Mouse (Mus musculus) kidney, adult 2 months (tissue): ENCODE data around the gene Trmt1. TPM values are rescaled to one million over a fixed set of nuclear protein-coding genes. Genes with fewer than 3 reads are reported as not detected.

Experiments
- DNase-seq: peaks from one replicate; pipeline ENCODE4 v3.0.0; 2021
- H3K27ac ChIP-seq: fragments of 200-500 bp; 2 replicates; pipeline ENCODE4 v1.5.1; 2012; ENCODE audit warnings: low read depth, low read length, control low read depth, inconsistent platforms; ENCODE audit not compliant: insufficient read depth
- H3K27me3 ChIP-seq: fragments of 200-500 bp; replicated peaks from 2 replicates; pipeline ENCODE4 v1.6.1; 2012; ENCODE audit warnings: mild to moderate bottlenecking, moderate library complexity, low read length, inconsistent platforms; ENCODE audit not compliant: control insufficient read depth, insufficient read depth
- H3K36me3 ChIP-seq: fragments of 200-500 bp; 2 replicates; pipeline ENCODE4 v1.6.1; 2012; ENCODE audit warnings: mild to moderate bottlenecking, moderate library complexity, low read length, inconsistent platforms; ENCODE audit not compliant: control insufficient read depth, insufficient read depth
- H3K4me1 ChIP-seq: fragments of 200-500 bp; 2 replicates; pipeline ENCODE4 v1.6.1; 2011; ENCODE audit warnings: low read length; ENCODE audit not compliant: control insufficient read depth, insufficient read depth
- H3K4me3 ChIP-seq: fragments of 200-500 bp; 2 replicates; pipeline ENCODE4 v1.5.1; 2011; ENCODE audit warnings: mild to moderate bottlenecking, low read depth, low read length, control low read depth; ENCODE audit not compliant: insufficient read depth
- CTCF ChIP-seq: fragments of 200-500 bp; conservative IDR thresholded peaks from 2 replicates; pipeline ENCODE4 v1.5.1; 2011; ENCODE audit warnings: low read depth, mild to moderate bottlenecking, control low read depth, low read length, moderate library complexity, mixed read lengths; ENCODE audit not compliant: insufficient read depth, insufficient read length
- POLR2A ChIP-seq: fragments of 200-500 bp; IDR thresholded peaks from one replicate; pipeline ENCODE4 v1.6.1; 2011; ENCODE audit warnings: low read depth, low read length, control low read depth
- WGBS: fragments of 180-500 bp; shearing (Covaris S2); methylation state at CpG from one replicate; pipeline ENCODE4 v1.1.7; 2018; 5-methylcytosine and 5-hydroxymethylcytosine counted together
- polyA plus RNA-seq: library from polyadenylated mRNA; depleted of rRNA; stranded (reverse); fragments of >200 nt; gene quantifications from 2 replicates; pipeline ENCODE4 v1.2.3, GENCODE M21; 2012

The Trmt1 gene
- polyA plus RNA-seq, 1 experiment = 73.7 TPM

- Histone ChIP-seq H3K4me3 (no peak overlapping the region), H3K36me3 (no peaks in the 10 kb centered on the region), H3K4me1 (peaks cover 8% of the 10 kb centered on the region), H3K27ac (no peak overlapping the region), H3K27me3 (no peaks in the 10 kb centered on the region)
- no peak for DNase-seq
- WGBS = 84% methylated on average over 2 of the region's 2 CpGs
- TF ChIP-seq CTCF (no peak), POLR2A (no peak)
Measured at GRCm38 (mm10) chr8:84734680-84735079, 48.6 kb downstream of the Trmt1 start.

GRCm38 (mm10) chr8:84735597-84735996 is 49.5 kb downstream of the Trmt1 start:
- Histone ChIP-seq H3K27me3 (no peaks in the 10 kb centered on the region), H3K27ac (0 out of 2 replicates have a peak overlapping the region, but pooled peaks have one; percentile 9), H3K36me3 (no peaks in the 10 kb centered on the region), H3K4me3 (no peak overlapping the region), H3K4me1 (peaks cover 8% of the 10 kb centered on the region)
- no peak for DNase-seq
- WGBS = 53% methylated on average over 2 of the region's 2 CpGs
- TF ChIP-seq POLR2A = no peak
- TF ChIP-seq CTCF = no peak

- Histone ChIP-seq H3K4me3 (no peak overlapping the region), H3K27me3 (no peaks in the 10 kb centered on the region), H3K36me3 (no peaks in the 10 kb centered on the region), H3K27ac (no peak overlapping the region), H3K4me1 (peaks cover 6% of the 10 kb centered on the region)
- no peak for TF ChIP-seq POLR2A
- no peak for TF ChIP-seq CTCF
- no peak for DNase-seq
- WGBS = 92% methylated on average over 4 of the region's 4 CpGs
Measured at GRCm38 (mm10) chr8:84736521-84736920, 50.4 kb downstream of the Trmt1 start.

GRCm38 (mm10) chr8:84737608-84738007 is 51.5 kb downstream of the Trmt1 start:
- H3K4me3 ChIP-seq = no peak overlapping the region
- H3K27me3 ChIP-seq = no peaks in the 10 kb centered on the region
- peaks cover 3% of the 10 kb centered on the region; the same call in 1 of the 2 replicates for H3K4me1 ChIP-seq
- WGBS = 7% methylated on average over 16 of the region's 16 CpGs
- no peaks in the 10 kb centered on the region for H3K36me3 ChIP-seq
- no peak overlapping the region for H3K27ac ChIP-seq
- TF ChIP-seq POLR2A (no peak), CTCF (peak; percentile 98)
- DNase-seq = peak; percentile 79

- no peak overlapping the region for H3K4me3 ChIP-seq
- no peaks in the 10 kb centered on the region for H3K36me3 ChIP-seq
- 66% methylated on average over 10 of the region's 10 CpGs for WGBS
- TF ChIP-seq POLR2A (no peak), CTCF (no peak)
- no peak for DNase-seq
- H3K27me3 ChIP-seq = no peaks in the 10 kb centered on the region
- peaks cover 3% of the 10 kb centered on the region; the same call in 1 of the 2 replicates for H3K4me1 ChIP-seq
- no peak overlapping the region for H3K27ac ChIP-seq
Measured at GRCm38 (mm10) chr8:84738266-84738665, 52.2 kb downstream of the Trmt1 start.

GRCm38 (mm10) chr8:84738715-84739400 is 52.8 kb downstream of the Trmt1 start:
- Histone ChIP-seq H3K4me3 (no peak overlapping the region), H3K36me3 (no peaks in the 10 kb centered on the region), H3K27ac (no peak overlapping the region), H3K27me3 (no peaks in the 10 kb centered on the region), H3K4me1 (peaks cover 8% of the 10 kb centered on the region; the same call in 1 of the 2 replicates)
- no peak for DNase-seq
- 91% methylated on average over 10 of the region's 10 CpGs for WGBS
- TF ChIP-seq CTCF (no peak), POLR2A (no peak)

- no peak overlapping the region for H3K4me3 ChIP-seq
- peaks cover 8% of the 10 kb centered on the region; the same call in 1 of the 2 replicates for H3K4me1 ChIP-seq
- no peak for DNase-seq
- WGBS = 50% methylated on average over 1 of the region's 1 CpGs
- no peak for TF ChIP-seq POLR2A
- no peak for TF ChIP-seq CTCF
- H3K36me3 ChIP-seq = no peaks in the 10 kb centered on the region
- no peaks in the 10 kb centered on the region for H3K27me3 ChIP-seq
- no peak overlapping the region for H3K27ac ChIP-seq
Measured at GRCm38 (mm10) chr8:84739401-84739742, 53.3 kb downstream of the Trmt1 start.
